Mouse (Mus musculus) midbrain, postnatal 0 days (tissue): ENCODE data around the gene Lysmd3. TPM values are rescaled to one million over a fixed set of nuclear protein-coding genes. Genes with fewer than 3 reads are reported as not detected.
"Not testable (repeated sequence)": the region's sequence is repeated elsewhere in the genome, so short reads cannot be mapped to it uniquely, and the experiment has no call there.

Experiments
- ATAC-seq: fragments of 200-750 bp; cut with Nextera tagmentation; 2 replicates; pipeline ENCODE4 v1.8.0; 2017; ENCODE audit warnings: moderate number of reproducible peaks, mild to moderate bottlenecking, moderate TSS enrichment, moderate library complexity; ENCODE audit not compliant: low FRiP score
- DNase-seq: peaks from one replicate; pipeline ENCODE4 v3.0.0-alpha.2; 2015; ENCODE audit warnings: low spot score
- H3K27ac ChIP-seq: fragments of 300-500 bp; sonication (generic); 2 replicates; pipeline ENCODE4 v1.5.1; 2014; ENCODE audit warnings: low read depth, mild to moderate bottlenecking, low read length, mixed read lengths
- H3K27me3 ChIP-seq: fragments of 300-500 bp; sonication (generic); 2 replicates; pipeline ENCODE4 v1.6.1; 2014; ENCODE audit warnings: low read length, control low read depth, mixed read lengths; ENCODE audit not compliant: insufficient read depth
- H3K36me3 ChIP-seq: fragments of 300-500 bp; sonication (generic); 2 replicates; pipeline ENCODE4 v1.6.1; 2014; ENCODE audit warnings: low read length, control low read depth, mixed read lengths; ENCODE audit not compliant: insufficient read depth
- H3K4me1 ChIP-seq: fragments of 300-500 bp; sonication (generic); 2 replicates; pipeline ENCODE4 v1.6.1; 2014; ENCODE audit warnings: mild to moderate bottlenecking, control low read depth, antibody characterized with exemption, low read length, mixed read lengths; ENCODE audit not compliant: insufficient read depth
- H3K4me2 ChIP-seq: fragments of 300-500 bp; sonication (generic); 2 replicates; pipeline ENCODE4 v1.6.1; 2014; ENCODE audit warnings: low read depth, mild to moderate bottlenecking, low read length, mixed read lengths; ENCODE audit not compliant: poor library complexity, severe bottlenecking
- H3K4me3 ChIP-seq: fragments of 300-500 bp; sonication (generic); 2 replicates; pipeline ENCODE4 v1.5.1; 2014; ENCODE audit warnings: low read depth, mild to moderate bottlenecking, low read length, moderate library complexity
- H3K9ac ChIP-seq: fragments of 300-500 bp; sonication (generic); replicated peaks from 2 replicates; pipeline ENCODE4 v1.6.1; 2014; ENCODE audit warnings: mild to moderate bottlenecking, low read length, moderate library complexity, mixed read lengths; ENCODE audit not compliant: poor library complexity, severe bottlenecking
- H3K9me3 ChIP-seq: fragments of 300-500 bp; sonication (generic); 2 replicates; pipeline ENCODE4 v1.6.1; 2016; ENCODE audit warnings: low read length, control low read depth
- CTCF ChIP-seq: IDR thresholded peaks from 2 replicates; pipeline ENCODE4 v1.5.1; 2016; ENCODE audit warnings: antibody characterized with exemption, mild to moderate bottlenecking
- WGBS: fragments of 180-500 bp; shearing (Covaris S2); extraction: QIAGEN DNeasy Blood & Tissue Kit; methylation state at CpG from one replicate; pipeline ENCODE4 v1.1.7; 2014; 5-methylcytosine and 5-hydroxymethylcytosine counted together
- polyA plus RNA-seq: library from polyadenylated mRNA; unstranded; fragments of >200 nt; fragmentation: Nextera tagmentation; extraction: Ambion mirVana; gene quantifications from 2 replicates; pipeline ENCODE4 v1.2.1, GENCODE M21; 2015
- total RNA-seq: library from RNA; depleted of rRNA; stranded (reverse); fragments of >200 nt; gene quantifications from 2 replicates; pipeline ENCODE4 v1.2.3, GENCODE M21; 2014

The Lysmd3 gene
- total and polyA plus RNA-seq, 2 experiments from 2014 or later, result 13.7 to 15.6 TPM

DNA sequence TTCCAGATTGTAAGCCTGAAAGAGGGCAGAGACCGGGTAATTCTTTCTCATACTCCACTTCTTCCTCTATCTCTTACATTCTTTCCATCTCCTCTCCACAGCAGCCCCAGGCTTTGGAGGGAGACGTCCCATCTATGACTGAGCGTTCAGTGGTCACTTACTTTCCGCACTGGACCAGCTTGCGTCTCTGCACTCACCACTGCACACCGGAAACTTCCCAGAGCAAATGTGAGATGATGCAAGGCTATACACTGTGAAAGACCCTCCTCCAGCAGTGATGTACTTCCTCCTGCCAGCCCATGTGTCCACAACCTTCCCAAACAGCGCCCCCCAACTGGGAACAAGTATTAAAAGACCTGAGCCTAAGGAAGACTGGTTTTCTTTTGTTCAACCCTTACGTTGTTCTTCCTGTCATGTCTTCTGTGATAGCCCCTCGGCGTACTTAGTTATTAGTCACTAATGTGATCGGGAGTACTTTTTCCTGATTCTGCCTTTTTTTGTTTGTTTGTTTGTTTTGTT lies 13.4 kb upstream of the Lysmd3 start:
- DNase-seq (no peak), ATAC-seq (no peak)
- Histone ChIP-seq H3K9me3 (no peaks in the 10 kb centered on the region), H3K9ac (no peak overlapping the region), H3K4me3 (no peak overlapping the region), H3K36me3 (no peaks in the 10 kb centered on the region), H3K27ac (no peak overlapping the region), H3K4me2 (no peak overlapping the region), H3K27me3 (no peaks in the 10 kb centered on the region), H3K4me1 (no peaks in the 10 kb centered on the region)
- TF ChIP-seq CTCF, result no peak
- 89% methylated on average over 11 of the region's 11 CpGs for WGBS

DNA sequence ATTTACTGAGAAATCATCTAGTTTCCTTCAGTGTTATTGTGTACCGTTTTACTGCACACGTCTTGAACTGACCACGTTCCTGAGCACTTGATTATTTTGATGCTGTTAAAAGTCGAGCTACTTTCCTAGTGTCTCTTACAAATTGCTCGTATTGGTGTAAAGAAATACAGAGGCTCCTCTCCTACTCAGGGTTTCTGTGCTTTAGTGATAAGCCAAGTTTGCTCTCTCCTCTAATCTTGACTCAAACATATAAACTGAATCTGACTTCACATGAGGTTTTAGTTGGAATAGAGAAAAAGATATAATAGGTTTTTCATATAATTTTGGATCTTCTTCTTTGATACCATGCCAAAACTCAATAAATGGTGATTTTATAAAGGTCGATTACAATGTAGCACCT lies 11.1 kb upstream of the Lysmd3 start:
- no peak overlapping the region for H3K4me3 ChIP-seq
- no peaks in the 10 kb centered on the region for H3K4me1 ChIP-seq
- H3K4me2 ChIP-seq, result no peak overlapping the region
- no peaks in the 10 kb centered on the region for H3K9me3 ChIP-seq
- DNase-seq (no peak), ATAC-seq (no peak)
- H3K27ac ChIP-seq, result no peak overlapping the region
- no peaks in the 10 kb centered on the region for H3K27me3 ChIP-seq
- WGBS, result 87% methylated on average over 6 of the region's 6 CpGs
- H3K9ac ChIP-seq, result no peak overlapping the region
- no peak for TF ChIP-seq CTCF
- no peaks in the 10 kb centered on the region for H3K36me3 ChIP-seq

DNA sequence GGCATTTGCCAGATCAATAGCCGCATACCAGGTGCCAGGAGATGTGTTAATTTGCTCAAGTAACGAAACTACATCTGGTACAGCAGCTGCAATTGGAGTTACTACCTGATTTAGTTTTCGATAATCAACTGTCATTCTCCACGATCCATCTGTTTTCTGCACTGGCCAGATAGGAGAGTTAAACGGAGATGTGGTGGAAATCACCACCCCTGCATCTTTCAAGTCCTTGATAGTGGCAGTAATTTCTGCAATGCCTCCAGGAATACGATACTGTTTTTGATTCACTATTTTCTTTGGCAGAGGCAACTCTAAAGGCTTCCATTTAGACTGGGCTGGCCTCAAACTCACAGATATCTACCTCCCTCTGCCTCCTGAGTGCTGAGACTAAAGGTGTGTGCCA lies 7.1 kb upstream of the Lysmd3 start:
- not testable (repeated sequence) for H3K4me2 ChIP-seq, H3K27ac ChIP-seq, DNase-seq, H3K4me3 ChIP-seq, H3K4me1 ChIP-seq, ATAC-seq, H3K36me3 ChIP-seq, H3K9ac ChIP-seq, H3K9me3 ChIP-seq, H3K27me3 ChIP-seq
- WGBS, result 92% methylated on average over 5 of the region's 6 CpGs

DNA sequence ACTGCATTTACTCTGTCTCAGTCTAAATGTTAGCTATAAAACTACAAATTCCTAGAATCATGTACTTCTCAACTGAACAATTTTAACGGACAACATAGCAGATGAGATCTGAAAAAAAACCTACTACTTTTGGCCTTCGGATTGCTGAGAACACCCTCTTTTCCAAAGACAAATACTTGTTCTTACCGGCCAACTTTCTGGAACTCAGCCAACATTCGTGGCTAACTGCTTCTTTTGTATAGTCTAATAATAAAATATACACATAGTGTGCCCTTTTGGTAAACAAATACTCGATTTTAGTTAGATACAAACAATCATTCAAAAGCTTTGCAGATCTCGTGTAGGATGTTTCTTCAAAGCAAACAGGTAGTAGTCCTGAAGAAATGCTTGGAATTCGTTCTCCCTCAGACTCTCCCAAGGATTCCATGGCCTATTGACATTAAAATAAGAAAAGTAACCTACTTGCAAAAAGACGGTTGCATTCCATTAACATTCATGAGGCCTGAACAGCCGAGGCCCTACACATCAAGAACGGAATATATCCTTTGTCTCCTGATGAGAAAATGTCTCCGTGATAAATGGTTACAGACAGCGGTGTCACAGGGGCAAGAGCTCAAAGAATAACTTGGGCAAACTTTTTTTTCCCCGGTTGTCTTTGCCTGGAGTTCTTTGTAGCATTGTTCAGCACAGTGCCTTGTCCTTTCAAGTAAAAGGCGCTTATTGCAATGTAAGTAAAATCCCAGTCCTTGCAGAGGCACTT lies 1.2 kb upstream of the Lysmd3 start:
- ATAC-seq, result no peak
- no peaks in the 10 kb centered on the region for H3K9me3 ChIP-seq
- no peaks in the 10 kb centered on the region for H3K36me3 ChIP-seq
- no peaks in the 10 kb centered on the region for H3K27me3 ChIP-seq
- no peak for DNase-seq
- H3K4me3 ChIP-seq, result peak overlapping the region; percentile 64
- no peak overlapping the region for H3K9ac ChIP-seq
- WGBS, result 7% methylated on average over 14 of the region's 14 CpGs
- H3K4me1 ChIP-seq, result no peaks in the 10 kb centered on the region
- peak overlapping the region; percentile 62 for H3K4me2 ChIP-seq
- TF ChIP-seq CTCF, result no peak
- H3K27ac ChIP-seq, result no peak overlapping the region

DNA sequence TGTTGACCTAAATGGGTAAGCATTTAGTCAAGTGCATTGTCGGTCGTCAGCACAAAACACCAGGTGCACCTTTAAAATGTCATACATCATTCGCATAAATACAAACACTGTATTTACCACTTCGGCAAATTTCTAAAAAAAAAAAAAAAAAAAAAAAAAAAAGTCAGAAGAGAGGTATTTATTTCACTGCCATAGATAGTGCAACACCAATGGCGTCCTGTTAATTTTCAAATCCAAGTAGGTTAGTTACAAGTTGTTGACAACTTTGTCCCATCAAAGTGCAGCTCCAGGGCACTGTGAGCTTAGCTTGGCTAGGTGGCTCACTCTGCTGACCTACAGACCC lies 484 bp upstream of the Lysmd3 start:
- DNase-seq, result no peak
- TF ChIP-seq CTCF, result no peak
- WGBS, result 9% methylated on average over 5 of the region's 5 CpGs
- Histone ChIP-seq H3K4me2 (peak overlapping the region; percentile 62), H3K4me3 (peak overlapping the region; percentile 64), H3K9ac (peak overlapping the region; percentile 66), H3K27me3 (no peaks in the 10 kb centered on the region), H3K36me3 (no peaks in the 10 kb centered on the region), H3K9me3 (no peaks in the 10 kb centered on the region), H3K4me1 (no peaks in the 10 kb centered on the region), H3K27ac (peak overlapping the region; percentile 79)
- no peak for ATAC-seq

DNA sequence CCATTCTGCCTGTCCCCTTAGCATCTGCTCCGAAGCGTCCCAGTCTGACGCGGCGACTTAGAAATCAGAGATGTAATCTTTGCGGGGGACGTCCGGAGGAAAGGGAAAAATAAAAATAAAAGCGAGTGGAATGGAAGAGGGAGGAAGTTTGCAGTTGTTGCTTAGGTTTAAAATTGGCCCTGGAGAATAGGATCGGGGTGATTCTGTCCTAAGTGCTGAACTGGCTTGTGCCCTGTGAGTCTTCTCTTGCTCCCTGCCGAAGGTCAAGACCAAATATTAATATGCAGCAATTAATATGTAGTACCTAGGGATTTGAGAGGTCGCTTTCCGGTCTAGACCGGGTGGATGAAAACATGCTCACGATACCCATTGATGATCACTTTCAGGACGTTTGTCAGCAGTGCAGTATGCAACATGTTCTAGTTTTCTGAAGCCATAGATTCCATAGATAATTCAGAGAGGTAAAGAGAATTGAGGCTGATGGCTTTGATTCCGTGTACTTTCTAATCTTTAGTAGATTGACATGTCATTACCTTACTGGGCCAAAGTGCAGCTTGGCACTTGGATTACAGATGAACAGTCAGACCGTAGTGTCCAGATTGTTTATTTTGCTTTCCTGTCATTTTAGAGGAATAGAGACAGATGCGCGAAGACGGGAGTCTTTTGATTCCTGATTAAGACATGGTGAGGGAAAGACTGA lies 740 bp downstream of the Lysmd3 start:
- DNase-seq (no peak), ATAC-seq (peak; percentile 22; the same call in 1 of the 2 replicates)
- WGBS, result 3% methylated on average over 21 of the region's 21 CpGs
- no peaks in the 10 kb centered on the region for H3K9me3 ChIP-seq
- no peaks in the 10 kb centered on the region for H3K36me3 ChIP-seq
- no peaks in the 10 kb centered on the region for H3K27me3 ChIP-seq
- peak overlapping the region; percentile 82 for H3K9ac ChIP-seq
- no peak for TF ChIP-seq CTCF
- H3K4me3 ChIP-seq, result peak overlapping the region; percentile 64
- no peaks in the 10 kb centered on the region for H3K4me1 ChIP-seq
- H3K4me2 ChIP-seq, result peak overlapping the region; percentile 62
- H3K27ac ChIP-seq, result peak overlapping the region; percentile 76
